Mouse (Mus musculus): ENCODE results near the gene Gm49321. TPM values are rescaled to one million over a fixed set of nuclear protein-coding genes. Genes with fewer than 3 reads are reported as not detected.
A peak's percentile ranks its signal among the peaks of the same experiment; 100 is the strongest.

Gm49321 gene
- polyA plus RNA-seq, 1 experiment from 2014 or later: 12.0 TPM

GRCm38 (mm10) chr12:73904133-73904934 is 33.1 kb upstream of the Gm49321 start:
- H3K4me1 ChIP-seq (ENCODE audit: control insufficient read depth, insufficient read depth, low read length): no peaks in the 10 kb centered on the region
- H3K4me3 ChIP-seq (ENCODE audit: low read depth, low read length): no peak overlapping the region
- WGBS (ENCODE audit: insufficient replicate concordance): 62% methylated on average over 5 of the region's 5 CpGs
- ATAC-seq (replicated peaks; ENCODE audit: insufficient number of reproducible peaks, low FRiP score, low TSS enrichment): no peak
- no peak overlapping the region for H3K27ac ChIP-seq (ENCODE audit: low read depth, low read length)
- H3K36me3 ChIP-seq (ENCODE audit: control insufficient read depth, insufficient read depth, low read length): no peaks in the 10 kb centered on the region
- H3K9ac ChIP-seq (ENCODE audit: low read depth, low read length): no peak overlapping the region
- no peak overlapping the region for H3K4me2 ChIP-seq
- H3K27me3 ChIP-seq (ENCODE audit: control insufficient read depth, insufficient read depth, low read length): no peaks in the 10 kb centered on the region
- H3K9me3 ChIP-seq (replicated peaks; ENCODE audit: control insufficient read depth, low read length): no peaks in the 10 kb centered on the region

GRCm38 (mm10) chr12:73905041-73905440 is 32.4 kb upstream of the Gm49321 start:
- Histone ChIP-seq H3K4me3 (ENCODE audit: low read depth, low read length) (no peak overlapping the region), H3K27ac (ENCODE audit: low read depth, low read length) (no peak overlapping the region), H3K9ac (ENCODE audit: low read depth, low read length) (no peak overlapping the region), H3K36me3 (ENCODE audit: control insufficient read depth, insufficient read depth, low read length) (no peaks in the 10 kb centered on the region), H3K4me2 (no peak overlapping the region), H3K27me3 (ENCODE audit: control insufficient read depth, insufficient read depth, low read length) (no peaks in the 10 kb centered on the region), H3K9me3 (replicated peaks; ENCODE audit: control insufficient read depth, low read length) (no peaks in the 10 kb centered on the region), H3K4me1 (ENCODE audit: control insufficient read depth, insufficient read depth, low read length) (no peaks in the 10 kb centered on the region)
- ATAC-seq (replicated peaks; ENCODE audit: insufficient number of reproducible peaks, low FRiP score, low TSS enrichment): no peak
- 44% methylated on average over 2 of the region's 2 CpGs for WGBS (ENCODE audit: insufficient replicate concordance)

- no peaks in the 10 kb centered on the region for H3K27me3 ChIP-seq (ENCODE audit: control insufficient read depth, insufficient read depth, low read length)
- 75% methylated on average over 4 of the region's 4 CpGs for WGBS (ENCODE audit: insufficient replicate concordance)
- no peaks in the 10 kb centered on the region for H3K4me1 ChIP-seq (ENCODE audit: control insufficient read depth, insufficient read depth, low read length)
- ATAC-seq (replicated peaks; ENCODE audit: insufficient number of reproducible peaks, low FRiP score, low TSS enrichment): no peak
- no peak overlapping the region for H3K4me2 ChIP-seq
- no peak overlapping the region for H3K4me3 ChIP-seq (ENCODE audit: low read depth, low read length)
- no peak overlapping the region for H3K27ac ChIP-seq (ENCODE audit: low read depth, low read length)
- no peak overlapping the region for H3K9ac ChIP-seq (ENCODE audit: low read depth, low read length)
- no peaks in the 10 kb centered on the region for H3K9me3 ChIP-seq (replicated peaks; ENCODE audit: control insufficient read depth, low read length)
- no peaks in the 10 kb centered on the region for H3K36me3 ChIP-seq (ENCODE audit: control insufficient read depth, insufficient read depth, low read length)
Measured at GRCm38 (mm10) chr12:73905555-73905954, 31.9 kb upstream of the Gm49321 start.

- H3K27ac ChIP-seq (ENCODE audit: low read depth, low read length): peak overlapping the region; percentile 100
- peak overlapping the region; percentile 60; the same call in 1 of the 2 replicates for H3K9ac ChIP-seq (ENCODE audit: low read depth, low read length)
- H3K27me3 ChIP-seq (ENCODE audit: control insufficient read depth, insufficient read depth, low read length): no peaks in the 10 kb centered on the region
- H3K4me3 ChIP-seq (ENCODE audit: low read depth, low read length): peak overlapping the region; percentile 99
- peaks cover 5% of the 10 kb centered on the region; the same call in 1 of the 2 replicates for H3K4me1 ChIP-seq (ENCODE audit: control insufficient read depth, insufficient read depth, low read length)
- WGBS (ENCODE audit: insufficient replicate concordance): under 1% methylated on average over 18 of the region's 18 CpGs
- peak overlapping the region; percentile 64 for H3K4me2 ChIP-seq
- peak; percentile 82 for ATAC-seq (replicated peaks; ENCODE audit: insufficient number of reproducible peaks, low FRiP score, low TSS enrichment)
- no peaks in the 10 kb centered on the region for H3K36me3 ChIP-seq (ENCODE audit: control insufficient read depth, insufficient read depth, low read length)
- no peaks in the 10 kb centered on the region for H3K9me3 ChIP-seq (replicated peaks; ENCODE audit: control insufficient read depth, low read length)
Measured at GRCm38 (mm10) chr12:73907079-73907672, 30.3 kb upstream of the Gm49321 start.

- H3K27me3 ChIP-seq (ENCODE audit: control insufficient read depth, insufficient read depth, low read length): no peaks in the 10 kb centered on the region
- H3K36me3 ChIP-seq (ENCODE audit: control insufficient read depth, insufficient read depth, low read length): no peaks in the 10 kb centered on the region
- H3K9ac ChIP-seq (ENCODE audit: low read depth, low read length): peak overlapping the region; percentile 100
- WGBS (ENCODE audit: insufficient replicate concordance): under 1% methylated on average over 43 of the region's 51 CpGs
- peak; percentile 99 for ATAC-seq (replicated peaks; ENCODE audit: insufficient number of reproducible peaks, low FRiP score, low TSS enrichment)
- H3K4me1 ChIP-seq (ENCODE audit: control insufficient read depth, insufficient read depth, low read length): peaks cover 5% of the 10 kb centered on the region; the same call in 1 of the 2 replicates
- peak overlapping the region; percentile 99 for H3K4me3 ChIP-seq (ENCODE audit: low read depth, low read length)
- H3K9me3 ChIP-seq (replicated peaks; ENCODE audit: control insufficient read depth, low read length): no peaks in the 10 kb centered on the region
- H3K27ac ChIP-seq (ENCODE audit: low read depth, low read length): peak overlapping the region; percentile 100
- H3K4me2 ChIP-seq: peak overlapping the region; percentile 64
Measured at GRCm38 (mm10) chr12:73907673-73908150, 29.7 kb upstream of the Gm49321 start.

- no peaks in the 10 kb centered on the region for H3K9me3 ChIP-seq (replicated peaks; ENCODE audit: control insufficient read depth, low read length)
- peak; percentile 68 for ATAC-seq (replicated peaks; ENCODE audit: insufficient number of reproducible peaks, low FRiP score, low TSS enrichment)
- peak overlapping the region; percentile 100 for H3K9ac ChIP-seq (ENCODE audit: low read depth, low read length)
- H3K27ac ChIP-seq (ENCODE audit: low read depth, low read length): peak overlapping the region; percentile 100
- H3K27me3 ChIP-seq (ENCODE audit: control insufficient read depth, insufficient read depth, low read length): no peaks in the 10 kb centered on the region
- no peaks in the 10 kb centered on the region for H3K36me3 ChIP-seq (ENCODE audit: control insufficient read depth, insufficient read depth, low read length)
- peaks cover 5% of the 10 kb centered on the region; the same call in 1 of the 2 replicates for H3K4me1 ChIP-seq (ENCODE audit: control insufficient read depth, insufficient read depth, low read length)
- H3K4me2 ChIP-seq: peak overlapping the region; percentile 64
- H3K4me3 ChIP-seq (ENCODE audit: low read depth, low read length): peak overlapping the region; percentile 99
- under 1% methylated on average over 52 of the region's 76 CpGs for WGBS (ENCODE audit: insufficient replicate concordance)
Measured at GRCm38 (mm10) chr12:73908274-73909012, 29.0 kb upstream of the Gm49321 start.

- Histone ChIP-seq H3K9ac (ENCODE audit: low read depth, low read length) (peak overlapping the region; percentile 100), H3K27ac (ENCODE audit: low read depth, low read length) (peak overlapping the region; percentile 100), H3K36me3 (ENCODE audit: control insufficient read depth, insufficient read depth, low read length) (no peaks in the 10 kb centered on the region), H3K4me2 (peak overlapping the region; percentile 64), H3K4me3 (ENCODE audit: low read depth, low read length) (peak overlapping the region; percentile 99), H3K4me1 (ENCODE audit: control insufficient read depth, insufficient read depth, low read length) (peaks cover 5% of the 10 kb centered on the region; the same call in 1 of the 2 replicates), H3K9me3 (replicated peaks; ENCODE audit: control insufficient read depth, low read length) (no peaks in the 10 kb centered on the region), H3K27me3 (ENCODE audit: control insufficient read depth, insufficient read depth, low read length) (no peaks in the 10 kb centered on the region)
- WGBS (ENCODE audit: insufficient replicate concordance): 3% methylated on average over 6 of the region's 6 CpGs
- no peak for ATAC-seq (replicated peaks; ENCODE audit: insufficient number of reproducible peaks, low FRiP score, low TSS enrichment)
Measured at GRCm38 (mm10) chr12:73909013-73909575, 28.4 kb upstream of the Gm49321 start.

GRCm38 (mm10) chr12:73918479-73918878 is 19.0 kb upstream of the Gm49321 start:
- Histone ChIP-seq H3K27ac (ENCODE audit: low read depth, low read length) (no peak overlapping the region), H3K27me3 (ENCODE audit: control insufficient read depth, insufficient read depth, low read length) (no peaks in the 10 kb centered on the region), H3K36me3 (ENCODE audit: control insufficient read depth, insufficient read depth, low read length) (no peaks in the 10 kb centered on the region), H3K9ac (ENCODE audit: low read depth, low read length) (no peak overlapping the region), H3K4me3 (ENCODE audit: low read depth, low read length) (no peak overlapping the region), H3K9me3 (replicated peaks; ENCODE audit: control insufficient read depth, low read length) (no peaks in the 10 kb centered on the region), H3K4me1 (ENCODE audit: control insufficient read depth, insufficient read depth, low read length) (0 out of 2 replicates have a peak, but pooled peaks cover 6% of the 10 kb centered on the region), H3K4me2 (no peak overlapping the region)
- 91% methylated on average over 5 of the region's 5 CpGs for WGBS (ENCODE audit: insufficient replicate concordance)
- ATAC-seq (replicated peaks; ENCODE audit: insufficient number of reproducible peaks, low FRiP score, low TSS enrichment): no peak

Data from heart, embryonic 11.5 days (tissue).